Mouse (Mus musculus): ENCODE data around the gene Lrrc1. TPM values are rescaled to one million over a fixed set of nuclear protein-coding genes. Genes with fewer than 3 reads are reported as not detected.

Gene Lrrc1
- total RNA-seq, 2 experiments from 2014 or later, result 10.9 to 17.1 TPM

DNA sequence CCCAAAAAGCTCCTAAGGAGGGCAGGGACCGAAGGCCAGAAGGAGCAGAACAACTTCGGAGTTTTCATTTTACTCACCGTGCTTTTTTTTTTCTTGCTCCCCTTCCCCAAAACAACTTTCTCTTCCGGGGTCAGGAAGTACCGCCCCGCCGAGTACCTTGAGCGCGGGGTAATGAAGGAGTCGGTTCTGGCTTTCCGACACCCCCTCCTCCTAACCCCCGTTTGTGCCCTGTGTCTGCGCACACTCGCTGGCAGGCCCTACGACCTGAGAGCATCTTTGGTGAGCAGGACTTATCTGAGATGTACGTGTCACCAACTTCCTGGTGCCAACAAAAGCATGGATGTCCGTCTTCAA is 375 bp upstream of the Lrrc1 start:
- ATAC-seq (replicated peaks; ENCODE audit: poor library complexity, severe bottlenecking), result peak; percentile 40

DNA sequence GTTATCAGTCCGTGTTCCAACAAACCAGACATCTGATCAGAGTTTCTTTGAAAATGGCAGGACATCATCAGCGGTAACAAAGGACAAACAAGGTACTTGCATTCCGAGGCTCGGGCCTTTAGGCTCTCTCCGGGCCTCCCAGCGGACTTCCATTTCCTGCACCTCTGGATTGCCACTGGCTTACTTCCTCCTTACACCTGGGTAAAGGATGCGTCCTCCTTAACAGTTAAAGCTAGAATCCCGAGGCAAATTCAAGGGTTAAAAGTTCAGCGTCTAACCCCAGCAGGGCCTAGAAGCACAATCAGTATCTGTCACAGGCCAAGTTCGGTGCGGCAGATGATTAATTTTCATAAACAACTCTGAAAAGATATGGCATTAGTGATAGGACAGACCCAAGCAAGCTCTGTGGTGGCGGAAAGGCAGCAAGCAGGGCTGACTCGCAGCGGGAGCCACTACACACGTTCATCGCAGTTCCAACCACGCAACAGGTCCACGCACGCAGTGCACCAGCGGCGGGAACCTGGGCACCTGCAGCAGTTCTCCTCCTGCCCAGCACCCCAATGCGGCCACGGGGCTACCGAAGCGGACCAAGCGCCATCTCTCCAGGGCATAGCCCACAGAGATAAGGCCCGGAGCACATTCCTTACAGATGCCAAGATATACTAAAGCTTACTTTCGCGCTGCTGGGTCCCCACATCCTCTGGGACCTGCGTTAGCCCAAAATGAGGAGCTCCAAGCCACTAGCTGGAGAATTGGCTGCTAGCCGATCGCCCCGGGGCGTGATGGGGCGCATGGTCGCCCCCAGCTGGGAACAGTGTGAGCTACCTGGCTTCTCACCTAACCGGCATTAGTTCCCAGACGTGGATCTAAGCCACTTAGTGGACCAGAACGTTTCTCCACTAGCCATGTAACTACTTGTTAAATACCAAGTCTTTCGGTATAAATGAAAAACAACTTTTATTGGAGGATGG is 1.0 kb downstream of the Lrrc1 start:
- ATAC-seq (replicated peaks; ENCODE audit: poor library complexity, severe bottlenecking), result peak; percentile 38

DNA sequence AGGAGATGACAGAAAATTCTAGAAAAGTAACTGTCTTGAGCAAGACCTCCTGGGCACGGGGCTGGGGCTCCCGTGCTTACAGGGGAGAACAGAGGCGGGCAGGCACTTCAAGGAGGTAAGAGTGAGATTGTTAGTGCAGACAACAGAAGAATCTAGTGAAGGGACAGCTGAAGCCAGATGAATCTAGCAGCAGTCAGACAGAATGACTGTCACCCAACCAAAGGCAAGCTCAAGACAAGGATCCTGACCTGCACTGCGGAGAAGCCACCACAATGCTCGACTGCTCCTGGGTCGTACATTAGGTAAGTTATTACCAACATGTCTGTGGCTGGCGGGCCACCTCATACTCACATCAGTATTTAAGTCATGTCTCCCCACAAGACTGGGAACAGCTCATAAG is 3.1 kb downstream of the Lrrc1 start:
- ATAC-seq (replicated peaks; ENCODE audit: poor library complexity, severe bottlenecking), result no peak

DNA sequence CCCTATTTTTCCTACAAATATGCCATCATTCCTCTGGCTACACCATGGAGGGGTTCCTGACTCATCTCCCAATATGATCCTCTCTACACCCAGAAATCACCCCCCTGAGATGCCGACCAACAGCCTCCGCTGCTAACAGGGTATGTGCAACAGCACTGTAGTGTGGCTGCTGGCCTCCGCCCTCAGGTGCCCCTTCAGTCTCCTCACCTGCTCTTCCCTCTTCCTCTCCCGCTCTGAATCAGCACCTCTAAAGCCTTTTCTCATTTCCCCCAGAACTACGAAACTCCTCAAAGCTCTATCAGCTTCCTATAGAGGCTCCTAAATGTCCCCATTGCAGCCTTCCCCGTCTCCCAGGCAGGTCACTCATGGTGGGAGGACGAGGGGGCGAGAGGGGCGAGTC is 5.4 kb downstream of the Lrrc1 start:
- no peak for ATAC-seq (replicated peaks; ENCODE audit: poor library complexity, severe bottlenecking)

DNA sequence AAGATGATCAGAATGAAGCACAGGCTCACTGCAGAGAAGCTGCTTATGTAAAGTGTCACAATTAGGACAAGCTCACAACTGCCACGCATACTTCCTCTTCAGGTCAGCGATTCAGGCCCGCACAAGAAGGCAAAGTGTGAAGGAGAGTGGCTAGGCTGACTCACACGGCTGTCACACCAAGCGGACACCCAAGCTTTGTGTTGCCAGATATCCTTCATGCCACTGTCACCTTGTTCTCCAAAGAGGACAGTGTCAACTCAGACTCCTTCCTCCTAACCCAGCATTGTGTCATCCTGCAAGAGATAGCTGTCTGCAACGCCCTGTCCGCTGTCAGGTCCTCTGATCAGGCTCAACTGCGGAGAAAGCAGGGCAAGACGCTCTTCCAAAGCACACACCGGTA is 7.3 kb downstream of the Lrrc1 start:
- peak; percentile 75 for ATAC-seq (replicated peaks; ENCODE audit: poor library complexity, severe bottlenecking)

DNA sequence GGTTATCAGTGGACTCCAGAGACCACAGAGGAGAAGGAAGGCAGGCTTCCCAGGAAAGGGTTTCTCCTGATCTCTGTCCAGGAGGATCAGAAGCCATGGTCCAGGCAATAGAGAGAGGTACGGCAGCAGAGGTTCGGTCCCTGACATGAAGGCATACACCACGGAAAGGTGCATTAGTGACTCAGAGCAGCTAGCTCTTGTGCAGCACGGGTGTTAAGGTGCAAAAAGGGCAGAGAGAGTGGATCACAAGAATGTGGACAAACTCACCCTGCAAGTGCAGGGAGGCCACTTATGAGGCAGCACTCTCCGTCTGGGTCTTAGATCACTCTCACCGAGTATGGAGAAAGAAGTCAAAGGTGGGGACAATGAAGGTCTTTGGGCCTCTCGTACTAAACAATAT is 7.8 kb downstream of the Lrrc1 start:
- no peak for ATAC-seq (replicated peaks; ENCODE audit: poor library complexity, severe bottlenecking)

DNA sequence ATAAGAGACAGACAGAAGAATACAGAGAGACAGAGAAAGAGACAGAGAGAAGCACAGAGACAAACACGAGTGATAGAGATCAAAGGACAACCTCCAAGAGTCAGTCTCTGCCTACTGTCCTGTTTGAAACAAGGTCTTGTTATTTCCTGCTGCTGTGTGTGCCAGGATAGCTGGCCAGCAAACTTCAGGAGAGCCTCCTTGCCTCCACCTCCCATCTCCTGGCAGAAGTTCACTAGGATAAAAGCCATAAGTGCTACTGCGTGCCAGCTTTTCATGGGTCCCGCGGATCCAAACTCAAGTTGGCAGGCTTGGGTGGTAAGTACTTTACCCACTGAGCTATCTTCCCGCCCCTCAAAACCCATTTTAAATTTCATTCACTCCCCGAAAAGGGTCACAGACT is 8.4 kb downstream of the Lrrc1 start:
- ATAC-seq (replicated peaks; ENCODE audit: poor library complexity, severe bottlenecking), result no peak

DNA sequence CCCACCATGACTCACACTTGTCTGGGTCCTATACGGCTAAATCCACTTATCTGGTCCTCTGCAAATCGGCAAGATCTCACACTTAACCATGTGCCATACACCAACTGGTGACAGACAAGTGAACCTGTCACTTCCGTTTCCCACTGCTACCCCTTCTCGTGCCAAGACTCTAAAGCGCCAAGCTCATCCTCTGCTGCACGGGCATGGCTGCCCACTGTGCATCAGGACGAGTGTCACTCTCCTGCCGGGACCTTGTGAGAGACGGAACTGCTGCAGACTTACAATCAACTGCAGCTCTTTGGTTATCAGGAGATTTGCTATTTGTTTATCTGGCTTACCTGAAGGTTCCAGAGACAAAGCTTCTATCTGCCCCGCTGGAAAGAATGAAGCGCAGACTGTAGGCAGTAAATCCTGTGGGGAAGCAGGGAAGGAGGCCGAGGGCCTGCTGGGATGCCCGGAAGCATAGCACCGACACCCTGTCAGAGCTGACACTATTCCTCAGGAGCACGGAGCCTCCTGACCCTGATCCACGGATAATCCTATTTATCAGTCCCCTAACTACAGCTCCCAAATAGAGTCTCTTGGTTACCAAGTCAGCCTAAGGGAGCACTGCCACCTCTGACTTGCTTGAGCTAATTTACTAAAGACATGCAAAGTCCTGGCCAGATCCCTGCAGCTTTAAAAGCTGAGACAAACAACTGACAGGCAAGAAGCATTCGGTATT is 9.5 kb downstream of the Lrrc1 start:
- ATAC-seq (replicated peaks; ENCODE audit: poor library complexity, severe bottlenecking), result no peak

DNA sequence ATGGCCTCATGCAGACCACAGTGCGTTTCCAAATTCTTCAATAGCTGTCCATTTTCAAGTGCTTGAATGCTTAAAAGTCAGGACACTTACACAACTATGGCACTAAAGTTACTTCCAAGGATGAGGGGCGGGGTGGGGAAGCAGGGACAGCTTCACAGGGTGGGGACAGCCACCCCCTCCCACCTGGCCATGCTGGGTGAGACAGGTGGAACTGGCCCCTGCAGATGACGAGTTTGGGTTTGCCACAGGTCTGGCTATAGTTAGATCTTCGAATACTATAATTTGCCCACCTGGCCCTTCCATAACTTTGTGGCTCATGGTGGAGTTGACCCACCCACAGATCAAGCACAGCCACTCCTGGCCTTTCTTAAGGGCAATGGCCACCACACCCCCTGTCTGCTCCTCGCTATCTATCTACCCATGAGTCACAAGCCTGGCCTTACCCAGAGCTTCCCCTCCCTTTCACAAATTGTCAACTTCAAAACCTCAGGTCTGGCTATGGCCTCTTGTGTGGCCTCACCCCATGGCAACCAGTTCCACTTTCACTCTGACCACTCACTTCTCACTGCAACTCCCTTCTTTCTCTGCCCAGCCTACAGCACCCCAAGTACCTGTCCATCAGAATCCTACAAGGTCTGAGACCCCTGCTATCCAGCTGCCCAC is 16.2 kb downstream of the Lrrc1 start:
- ATAC-seq (replicated peaks; ENCODE audit: poor library complexity, severe bottlenecking), result peak; percentile 81

DNA sequence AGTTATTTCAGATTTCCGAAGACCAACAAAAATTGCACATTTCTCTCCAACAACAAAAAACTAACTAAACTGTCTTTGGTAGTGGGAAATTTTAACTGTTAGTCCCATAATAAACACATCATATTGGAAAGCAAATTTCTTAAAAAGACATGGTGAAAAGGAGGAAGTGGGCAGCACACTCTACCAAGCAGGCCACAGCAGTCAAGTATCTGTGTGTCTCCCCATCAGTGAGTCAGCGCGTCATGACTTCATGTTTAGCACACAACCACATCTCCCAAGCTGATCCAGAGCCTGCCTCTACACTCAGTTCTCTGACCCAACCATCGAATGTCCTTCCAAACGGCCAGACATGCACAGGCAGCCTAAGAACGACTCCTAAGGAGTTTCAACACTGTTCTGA is 17.5 kb downstream of the Lrrc1 start:
- ATAC-seq (replicated peaks; ENCODE audit: poor library complexity, severe bottlenecking), result peak; percentile 89

DNA sequence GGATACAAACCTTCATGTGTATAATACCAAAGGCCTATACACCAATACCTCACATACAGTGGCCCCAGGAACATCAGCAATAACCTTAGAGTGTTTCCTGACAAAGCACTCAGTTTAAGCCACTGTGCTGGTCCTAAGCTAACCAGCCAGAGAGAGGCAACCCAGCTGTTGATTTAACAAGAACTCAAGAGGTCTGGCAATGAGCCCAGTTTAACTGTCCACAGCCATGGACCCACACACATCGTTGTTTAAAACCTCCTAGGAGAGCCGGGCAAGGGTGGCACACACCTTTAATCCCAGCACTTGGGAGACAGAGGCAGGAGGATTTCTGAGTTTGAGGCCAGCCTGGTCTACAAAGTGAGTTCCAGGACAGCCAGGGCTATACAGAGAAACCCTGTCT is 18.0 kb downstream of the Lrrc1 start:
- no peak for ATAC-seq (replicated peaks; ENCODE audit: poor library complexity, severe bottlenecking)

DNA sequence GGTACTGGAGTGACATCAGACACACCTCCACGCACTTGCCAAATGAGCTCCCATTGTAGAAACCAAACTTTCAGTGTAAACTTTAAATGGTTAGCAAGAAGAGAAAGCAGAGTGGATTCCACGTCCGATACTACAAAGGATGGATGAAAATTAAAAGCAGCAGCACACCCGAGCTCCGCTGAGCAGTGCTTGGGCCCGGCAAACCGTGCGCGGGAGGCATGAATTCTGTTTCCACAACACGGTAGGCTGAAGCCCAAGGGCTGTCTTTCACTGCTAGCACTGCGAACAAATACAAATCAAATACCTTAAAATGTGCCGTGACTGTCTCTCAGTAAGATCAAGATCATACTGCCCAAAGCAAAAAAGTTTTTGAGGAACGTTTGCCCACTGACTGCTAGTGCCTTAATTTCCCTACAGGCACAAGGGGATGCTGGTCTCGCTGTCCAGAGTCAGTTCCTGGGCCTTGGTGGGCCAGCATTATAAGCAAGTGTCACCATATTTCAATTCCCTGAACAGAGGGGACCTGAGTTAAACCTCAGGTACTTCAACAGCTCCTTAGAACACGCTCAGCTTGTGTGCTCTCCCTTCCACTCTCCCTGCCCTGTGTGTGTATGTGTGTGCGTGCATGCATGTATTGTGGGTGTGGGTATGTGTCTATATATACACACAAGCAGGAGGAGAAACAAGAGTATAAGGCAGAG is 18.9 kb downstream of the Lrrc1 start:
- no peak for ATAC-seq (replicated peaks; ENCODE audit: poor library complexity, severe bottlenecking)

DNA sequence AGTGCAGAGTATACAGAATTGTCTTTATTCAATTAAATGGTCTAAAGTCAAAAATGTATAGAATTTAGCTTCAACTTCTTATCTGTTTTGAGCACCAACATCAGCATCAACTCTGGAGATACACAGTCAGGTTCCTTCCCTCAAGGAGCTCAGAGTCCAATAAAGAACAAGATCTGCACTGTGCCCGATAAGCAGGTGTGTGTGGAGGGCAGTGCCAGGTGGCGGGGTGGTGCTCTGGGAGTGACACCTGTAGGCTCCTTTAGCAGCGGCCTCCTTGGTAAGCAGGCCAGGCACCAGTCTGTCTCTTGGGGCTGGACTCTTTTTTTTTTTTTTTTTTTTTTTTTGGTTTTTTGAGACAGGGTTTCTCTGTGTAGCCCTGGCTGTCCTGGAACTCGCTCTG is 20.9 kb downstream of the Lrrc1 start:
- no peak for ATAC-seq (replicated peaks; ENCODE audit: poor library complexity, severe bottlenecking)

DNA sequence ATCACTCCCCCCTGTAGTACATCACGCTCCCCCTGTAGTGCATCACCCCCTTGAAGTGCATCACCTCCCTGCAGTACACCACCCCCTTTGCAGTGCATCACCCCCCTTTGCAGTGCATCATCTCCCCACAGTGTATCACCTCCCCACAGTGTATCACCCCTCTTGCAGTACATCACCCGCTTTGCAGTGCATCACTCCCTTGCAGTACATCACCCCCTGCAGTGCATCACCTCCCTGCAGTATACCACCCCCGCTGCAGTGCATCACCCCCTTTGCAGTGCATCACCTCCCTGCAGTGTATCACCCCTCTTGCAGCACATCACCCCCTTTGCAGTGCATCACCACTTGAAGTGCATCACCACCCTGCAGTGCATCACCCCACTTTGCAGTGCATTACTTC is 22.2 kb downstream of the Lrrc1 start:
- ATAC-seq (replicated peaks; ENCODE audit: poor library complexity, severe bottlenecking), result no peak

DNA sequence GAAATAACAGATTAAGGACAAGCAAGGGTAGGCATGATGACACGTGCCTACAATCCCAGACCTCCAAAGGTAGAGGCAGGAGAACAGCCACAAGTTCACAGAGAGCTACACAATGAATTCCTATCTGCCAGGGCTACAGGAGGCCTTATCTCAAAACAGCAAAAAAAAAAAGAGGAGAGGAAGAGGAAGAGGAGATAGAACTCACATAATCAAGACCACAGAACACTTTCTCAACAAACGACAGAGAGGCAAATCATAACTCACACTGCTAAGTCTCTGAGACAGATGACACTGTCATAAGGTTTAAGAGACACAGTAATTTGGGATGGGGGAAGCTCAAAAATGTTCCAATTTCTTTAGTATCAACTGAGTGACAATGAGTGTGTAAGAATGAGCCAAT is 25.5 kb downstream of the Lrrc1 start:
- ATAC-seq (replicated peaks; ENCODE audit: poor library complexity, severe bottlenecking), result peak; percentile 36; the same call in 1 of the 2 replicates

DNA sequence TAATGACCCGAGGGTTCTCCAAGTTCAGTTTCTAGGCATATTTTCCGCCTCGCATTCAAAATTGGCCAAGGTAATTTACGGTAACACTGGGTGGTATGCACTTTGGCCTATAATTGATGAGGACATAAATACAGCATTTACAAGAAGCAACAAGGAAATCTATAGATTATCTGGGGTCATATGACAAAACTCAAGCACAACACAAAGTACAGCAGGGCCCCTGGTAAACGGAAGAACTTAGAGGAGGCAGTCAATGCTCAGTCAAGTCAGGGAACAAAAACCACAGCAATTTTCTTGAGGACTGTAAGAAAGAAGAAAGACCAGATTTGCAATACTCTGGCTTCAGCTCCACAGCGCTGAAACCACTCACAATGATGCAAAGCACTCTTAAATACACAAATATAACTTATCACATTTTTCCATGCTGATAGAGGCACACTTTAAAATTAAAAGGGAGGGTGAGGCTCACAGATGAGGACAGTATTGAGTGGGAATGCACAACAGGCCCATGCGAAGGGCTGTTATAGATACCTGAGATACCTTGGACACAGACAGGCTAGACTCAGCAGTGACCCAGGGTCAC is 27.8 kb downstream of the Lrrc1 start:
- no peak for ATAC-seq (replicated peaks; ENCODE audit: poor library complexity, severe bottlenecking)

DNA sequence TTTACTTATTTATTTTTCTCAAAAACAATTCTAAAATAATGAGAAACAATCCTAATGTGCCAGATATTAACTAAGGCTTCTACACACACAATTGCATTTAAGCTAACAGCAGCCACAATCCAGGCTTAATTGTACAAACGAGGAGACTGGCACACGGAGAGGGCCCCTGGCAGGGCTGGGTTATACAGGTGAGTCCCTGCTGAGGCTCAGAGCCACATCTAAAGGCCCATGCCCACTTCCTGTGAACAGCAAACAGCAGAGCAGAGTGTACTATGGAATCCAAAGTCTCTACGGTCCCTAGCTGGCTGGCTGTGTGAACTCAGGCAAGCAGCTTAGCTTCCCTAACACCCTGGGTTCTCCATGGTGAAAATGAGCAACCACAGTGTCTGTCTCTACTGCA is 30.8 kb downstream of the Lrrc1 start:
- no peak for ATAC-seq (replicated peaks; ENCODE audit: poor library complexity, severe bottlenecking)

DNA sequence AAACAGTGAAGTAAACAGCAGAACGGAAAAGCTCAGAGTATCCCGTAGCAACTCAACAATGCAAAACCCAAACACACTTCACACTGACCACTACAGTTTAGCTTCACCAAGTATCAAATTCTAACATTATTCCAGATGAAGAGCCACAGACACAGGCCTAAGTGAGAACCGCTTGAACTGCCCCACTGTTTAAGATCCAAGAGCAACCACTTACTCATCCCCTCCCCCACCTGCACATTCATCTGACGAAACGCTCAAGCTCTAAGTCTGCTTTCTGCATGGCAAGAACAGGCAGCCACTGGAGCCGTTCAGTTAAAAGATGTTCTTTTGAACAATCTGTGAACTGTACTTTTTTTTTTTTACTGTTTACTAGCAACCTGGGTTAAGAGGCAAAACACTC is 32.5 kb downstream of the Lrrc1 start:
- no peak for ATAC-seq (replicated peaks; ENCODE audit: poor library complexity, severe bottlenecking)

DNA sequence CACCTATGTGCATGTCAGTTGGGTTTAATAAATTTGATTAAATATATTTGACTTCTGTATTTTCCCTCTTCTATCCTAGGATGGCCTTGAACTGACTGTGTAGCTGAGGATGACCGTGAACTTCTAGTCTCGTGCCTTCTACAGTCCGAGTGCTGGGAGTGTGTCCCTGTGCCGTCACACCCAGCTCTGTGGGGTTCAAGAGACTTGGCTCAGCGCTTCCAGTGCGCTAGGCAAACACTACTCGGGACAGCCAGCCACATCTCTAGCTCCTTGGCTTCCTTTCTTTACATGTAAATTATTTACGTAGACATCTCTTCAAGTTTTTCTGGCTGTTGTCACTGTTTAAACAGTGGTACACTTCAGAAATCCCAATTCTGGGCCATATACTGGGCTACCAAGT is 34.1 kb downstream of the Lrrc1 start:
- ATAC-seq (replicated peaks; ENCODE audit: poor library complexity, severe bottlenecking), result no peak

DNA sequence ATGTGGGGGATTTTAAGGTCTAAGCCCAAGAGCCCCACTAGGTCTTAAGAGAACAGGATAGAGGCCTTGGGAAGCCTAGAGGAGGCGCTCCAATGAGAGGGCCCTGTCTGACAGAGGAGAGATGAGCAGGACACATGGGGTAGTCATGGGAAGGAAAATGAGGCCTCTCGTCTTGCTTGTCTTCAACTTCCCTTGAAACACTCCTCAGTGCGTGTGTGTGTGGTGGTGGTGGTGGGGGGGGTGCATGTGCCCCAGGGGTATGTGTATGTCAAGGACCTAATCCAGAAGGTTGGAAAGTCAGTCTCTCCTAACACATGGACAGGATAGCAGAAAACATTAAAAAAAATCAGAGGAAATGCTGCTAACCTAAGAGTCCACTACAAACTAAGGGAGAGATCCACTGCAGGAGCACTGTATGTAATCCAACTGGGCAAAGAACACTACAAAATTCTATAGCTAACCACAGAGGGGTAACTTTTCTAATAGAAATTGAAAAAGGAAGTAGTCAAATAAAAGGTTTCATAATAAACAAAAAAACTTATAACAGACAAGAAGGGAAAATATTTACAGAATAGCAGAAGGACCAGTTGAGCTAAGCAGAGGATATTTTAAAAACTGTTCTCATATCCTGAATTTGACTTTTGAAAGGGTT is 36.8 kb downstream of the Lrrc1 start:
- ATAC-seq (replicated peaks; ENCODE audit: poor library complexity, severe bottlenecking), result peak; percentile 74

Data from granulocyte monocyte progenitor cell, adult 5-6 weeks (primary cell).